Mouse (Mus musculus) lung, embryonic 15.5 days (tissue): ENCODE measurements around the gene Nav2. TPM values are rescaled to one million over a fixed set of nuclear protein-coding genes. Genes with fewer than 3 reads are reported as not detected.

Experiments used
- ATAC-seq: fragments of 200-750 bp; cut with Nextera tagmentation; 2 replicates; pipeline ENCODE4 v1.8.0; 2017; ENCODE audit warnings: moderate number of reproducible peaks, borderline replicate concordance; ENCODE audit not compliant: low FRiP score, low TSS enrichment; ENCODE audit errors: extremely low read depth
- H3K27ac ChIP-seq: fragments of 300-500 bp; sonication (generic); 2 replicates; pipeline ENCODE4 v1.5.1; 2015; ENCODE audit warnings: moderate library complexity, mild to moderate bottlenecking, inconsistent platforms
- H3K27me3 ChIP-seq: fragments of 300-500 bp; sonication (generic); 2 replicates; pipeline ENCODE4 v1.6.1; 2015; ENCODE audit warnings: inconsistent platforms
- H3K36me3 ChIP-seq: fragments of 300-500 bp; sonication (generic); 2 replicates; pipeline ENCODE4 v1.6.1; 2015; ENCODE audit warnings: inconsistent platforms
- H3K4me1 ChIP-seq: fragments of 300-500 bp; sonication (generic); 2 replicates; pipeline ENCODE4 v1.6.1; 2015; ENCODE audit warnings: inconsistent platforms
- H3K4me2 ChIP-seq: fragments of 300-500 bp; sonication (generic); 2 replicates; pipeline ENCODE4 v1.6.1; 2015; ENCODE audit warnings: inconsistent platforms, mild to moderate bottlenecking, moderate library complexity
- H3K4me3 ChIP-seq: fragments of 300-500 bp; sonication (generic); 2 replicates; pipeline ENCODE4 v1.5.1; 2015; ENCODE audit warnings: mild to moderate bottlenecking, inconsistent platforms
- H3K9ac ChIP-seq: fragments of 300-500 bp; sonication (generic); 2 replicates; pipeline ENCODE4 v1.6.1; 2015; ENCODE audit warnings: inconsistent platforms
- H3K9me3 ChIP-seq: fragments of 300-500 bp; sonication (generic); 2 replicates; pipeline ENCODE4 v1.6.1; 2016; ENCODE audit warnings: inconsistent platforms
- WGBS: fragments of 180-500 bp; shearing (Covaris S2); methylation state at CpG from one replicate; pipeline ENCODE4 v1.1.7; 2015; 5-methylcytosine and 5-hydroxymethylcytosine counted together
- polyA plus RNA-seq: library from polyadenylated mRNA; unstranded; fragments of >200 nt; fragmentation: Nextera tagmentation; extraction: Ambion mirVana; gene quantifications from 2 replicates; pipeline ENCODE4 v1.2.1, GENCODE M21; 2015

The Nav2 gene
- polyA plus RNA-seq, 1 experiment from 2014 or later: 27.6 TPM

DNA sequence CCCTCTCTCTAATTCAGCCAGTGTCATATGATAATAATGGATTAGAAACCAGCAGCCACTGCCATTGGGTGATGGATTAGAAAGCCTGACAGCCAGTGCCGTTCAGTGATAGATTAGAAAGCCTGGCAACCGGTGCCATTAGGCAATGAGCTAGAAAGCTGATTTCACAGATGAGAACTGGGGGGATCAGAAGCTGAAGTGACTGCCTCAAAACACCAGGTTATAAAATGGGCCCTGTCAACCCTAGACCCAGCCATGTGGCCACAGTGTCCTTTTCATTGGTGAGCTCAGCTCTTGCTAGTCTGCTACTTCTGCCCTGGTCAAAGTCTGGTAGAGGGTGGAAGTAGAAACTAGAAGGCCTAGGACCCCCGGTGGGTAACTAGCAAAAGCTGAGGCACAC lies 595.8 kb downstream of the Nav2 start:
- H3K9ac ChIP-seq: no peak overlapping the region
- WGBS: 16% methylated on average over 3 of the region's 3 CpGs
- no peak overlapping the region for H3K4me3 ChIP-seq
- H3K27ac ChIP-seq: no peak overlapping the region
- no peaks in the 10 kb centered on the region for H3K9me3 ChIP-seq
- no peak for ATAC-seq
- peaks cover 16% of the 10 kb centered on the region for H3K4me1 ChIP-seq
- H3K36me3 ChIP-seq: no peaks in the 10 kb centered on the region
- no peak overlapping the region for H3K4me2 ChIP-seq
- H3K27me3 ChIP-seq: no peaks in the 10 kb centered on the region

DNA sequence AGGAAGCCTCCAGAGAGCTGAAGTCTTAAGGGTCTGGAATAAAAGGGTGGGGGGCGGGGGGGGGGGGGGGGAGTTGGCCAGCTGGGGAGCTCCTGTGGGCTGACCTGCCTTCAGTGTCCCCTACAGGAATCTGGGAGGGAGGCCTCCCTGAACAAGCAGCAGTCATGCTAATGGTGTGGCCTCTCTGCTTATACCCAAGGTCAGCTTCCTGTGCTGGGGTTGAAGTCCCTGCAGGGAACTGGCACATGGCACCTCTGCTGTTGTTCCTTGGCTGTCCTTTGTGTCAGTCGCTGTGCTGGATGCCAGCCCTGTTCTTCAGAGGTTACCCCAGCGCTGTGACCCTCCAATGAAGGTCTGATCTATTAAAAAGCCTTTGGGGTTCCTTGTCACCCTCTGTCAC lies 596.5 kb downstream of the Nav2 start:
- 46% methylated on average over 2 of the region's 3 CpGs for WGBS
- Histone ChIP-seq H3K4me1 (peaks cover 16% of the 10 kb centered on the region), H3K36me3 (no peaks in the 10 kb centered on the region), H3K27ac (no peak overlapping the region), H3K4me3 (no peak overlapping the region), H3K27me3 (no peaks in the 10 kb centered on the region), H3K9me3 (no peaks in the 10 kb centered on the region), H3K9ac (no peak overlapping the region), H3K4me2 (no peak overlapping the region)
- no peak for ATAC-seq

DNA sequence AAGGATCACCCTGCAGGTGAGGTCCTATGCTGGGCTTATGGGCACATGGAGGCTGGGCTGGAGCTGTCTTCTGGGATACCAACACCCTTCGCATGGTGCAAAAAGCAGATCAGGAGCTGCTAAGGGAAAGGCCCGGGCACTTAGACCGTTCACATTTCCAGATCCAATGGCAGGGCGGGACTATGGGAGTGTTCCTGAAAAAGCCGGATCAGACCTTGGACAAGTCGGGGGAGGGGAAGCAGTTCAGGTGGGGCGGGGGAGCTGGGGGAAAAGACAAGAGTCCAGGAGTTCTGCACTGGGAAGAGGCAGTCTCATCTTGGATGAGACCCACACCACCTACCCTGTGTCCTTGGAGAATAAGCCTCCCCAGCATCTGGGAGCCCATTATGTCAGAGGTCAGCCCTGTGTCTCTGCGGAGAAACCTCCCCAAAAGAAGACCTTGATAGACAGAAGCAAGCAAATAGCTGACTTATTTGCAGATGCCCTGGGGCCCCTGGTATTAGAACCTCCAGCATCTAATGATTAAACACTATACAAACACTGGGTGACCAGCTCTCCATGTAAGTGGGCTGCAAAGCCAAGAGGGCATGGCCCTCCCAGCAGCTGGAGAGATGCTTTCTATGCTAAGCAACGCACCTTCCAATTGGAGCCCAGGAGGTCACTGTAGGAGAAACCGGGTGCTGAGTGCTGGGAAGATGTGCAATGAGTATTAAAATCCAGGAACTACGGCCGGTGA lies 597.7 kb downstream of the Nav2 start:
- no peak for ATAC-seq
- no peak overlapping the region for H3K27ac ChIP-seq
- H3K4me3 ChIP-seq: no peak overlapping the region
- no peaks in the 10 kb centered on the region for H3K9me3 ChIP-seq
- H3K4me1 ChIP-seq: peaks cover 16% of the 10 kb centered on the region
- WGBS: 57% methylated on average over 12 of the region's 12 CpGs
- H3K27me3 ChIP-seq: no peaks in the 10 kb centered on the region
- H3K36me3 ChIP-seq: no peaks in the 10 kb centered on the region
- no peak overlapping the region for H3K9ac ChIP-seq
- H3K4me2 ChIP-seq: no peak overlapping the region

DNA sequence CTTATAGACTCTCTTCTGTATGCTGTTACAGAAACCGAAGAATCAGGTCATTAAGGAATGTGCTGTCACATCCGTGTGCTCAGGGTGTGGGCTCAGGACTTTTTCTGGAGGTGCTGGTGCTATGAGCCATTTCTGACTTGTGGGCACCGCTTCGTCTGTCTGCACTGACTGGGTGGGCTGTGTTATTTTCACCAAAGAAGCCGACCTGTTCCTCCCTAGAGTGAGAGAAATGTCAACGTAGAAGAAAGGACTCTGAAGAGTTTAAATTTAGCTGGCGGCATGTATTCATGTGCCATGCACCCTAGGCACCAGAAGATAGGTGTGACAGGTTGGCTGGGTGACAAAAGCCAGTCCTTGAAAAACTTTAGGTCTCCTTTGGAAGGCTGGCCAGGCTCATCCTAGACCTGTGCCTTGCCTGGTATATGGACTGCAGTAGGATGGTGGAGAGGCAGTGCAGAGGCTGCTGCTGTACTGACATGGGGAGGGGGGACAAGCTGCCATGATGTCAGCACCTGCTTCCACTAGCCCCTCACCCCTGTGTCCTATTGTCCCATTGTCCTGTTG lies 599.5 kb downstream of the Nav2 start:
- no peak overlapping the region for H3K27ac ChIP-seq
- H3K4me2 ChIP-seq: no peak overlapping the region
- no peaks in the 10 kb centered on the region for H3K27me3 ChIP-seq
- no peaks in the 10 kb centered on the region for H3K9me3 ChIP-seq
- H3K4me1 ChIP-seq: peaks cover 16% of the 10 kb centered on the region
- 56% methylated on average over 7 of the region's 7 CpGs for WGBS
- no peaks in the 10 kb centered on the region for H3K36me3 ChIP-seq
- H3K4me3 ChIP-seq: no peak overlapping the region
- ATAC-seq: 0 out of 2 replicates have a peak, but pooled peaks have one; percentile 13
- H3K9ac ChIP-seq: no peak overlapping the region

DNA sequence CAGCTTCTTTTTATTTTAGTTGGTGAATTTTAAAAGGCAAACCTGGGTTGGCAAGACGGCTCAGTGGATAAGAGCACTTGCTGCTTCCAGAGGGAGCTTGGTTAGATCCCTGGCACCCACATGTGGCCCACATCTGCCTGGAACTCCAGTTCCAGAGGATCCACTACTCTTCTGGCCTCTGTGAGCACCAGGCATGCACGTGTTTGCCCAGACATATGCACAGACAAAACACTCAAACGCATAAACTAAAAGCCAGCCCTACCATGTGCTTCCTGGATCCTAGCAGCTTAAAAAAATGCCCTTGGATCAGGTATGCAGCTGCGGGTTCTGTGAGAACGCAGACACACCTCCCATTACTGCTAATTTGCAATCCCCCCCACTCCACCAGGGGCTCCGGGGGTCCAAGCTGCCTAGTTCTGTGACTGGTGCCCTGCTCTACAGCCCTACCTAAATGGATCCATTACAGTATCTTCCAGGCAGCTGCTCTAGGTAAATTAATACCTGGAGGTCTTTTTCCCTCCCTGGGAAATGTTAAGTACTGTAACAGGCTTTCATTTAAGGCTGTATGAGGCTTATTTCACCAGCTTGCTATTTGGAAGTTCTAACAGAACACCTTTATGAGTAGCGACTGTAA lies 603.4 kb downstream of the Nav2 start:
- H3K27ac ChIP-seq: no peak overlapping the region
- no peak overlapping the region for H3K4me2 ChIP-seq
- H3K36me3 ChIP-seq: no peaks in the 10 kb centered on the region
- no peak overlapping the region for H3K4me3 ChIP-seq
- 36% methylated on average over 7 of the region's 7 CpGs for WGBS
- no peak for ATAC-seq
- no peaks in the 10 kb centered on the region for H3K27me3 ChIP-seq
- H3K9me3 ChIP-seq: no peaks in the 10 kb centered on the region
- H3K4me1 ChIP-seq: 0 out of 2 replicates have a peak, but pooled peaks cover 8% of the 10 kb centered on the region
- no peak overlapping the region for H3K9ac ChIP-seq

DNA sequence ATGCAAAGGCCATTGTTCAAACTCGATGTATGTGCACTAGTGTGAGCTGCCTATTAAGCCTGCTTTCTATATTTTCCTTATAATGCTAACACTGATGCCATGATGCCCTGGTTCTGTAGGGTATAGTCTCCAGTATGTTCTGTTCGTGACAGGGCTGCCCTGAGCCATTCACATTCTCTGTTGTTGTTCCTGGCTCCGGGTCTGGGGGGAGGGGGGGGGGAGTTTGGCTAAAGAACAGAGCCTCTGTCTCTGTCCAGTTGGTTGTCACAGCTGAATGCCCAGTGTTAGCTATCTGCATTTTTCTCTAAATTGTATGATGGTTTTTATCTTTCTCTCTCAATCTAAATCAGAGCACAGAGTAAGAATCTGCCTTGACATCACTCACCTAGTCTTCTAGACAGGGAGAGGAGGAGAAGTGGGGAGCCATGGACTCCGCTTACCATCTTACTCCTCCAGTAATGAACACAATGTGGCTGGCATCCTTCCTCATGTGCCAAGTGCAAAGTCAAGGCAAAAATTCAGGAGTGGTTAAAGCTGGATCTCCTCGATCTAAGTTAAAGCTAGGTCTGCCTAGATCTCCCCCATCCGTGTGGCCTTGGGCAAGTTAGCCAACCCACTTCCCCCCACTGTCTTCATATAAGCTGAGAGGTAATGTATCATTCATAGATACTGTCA lies 605.4 kb downstream of the Nav2 start:
- no peak overlapping the region for H3K27ac ChIP-seq

DNA sequence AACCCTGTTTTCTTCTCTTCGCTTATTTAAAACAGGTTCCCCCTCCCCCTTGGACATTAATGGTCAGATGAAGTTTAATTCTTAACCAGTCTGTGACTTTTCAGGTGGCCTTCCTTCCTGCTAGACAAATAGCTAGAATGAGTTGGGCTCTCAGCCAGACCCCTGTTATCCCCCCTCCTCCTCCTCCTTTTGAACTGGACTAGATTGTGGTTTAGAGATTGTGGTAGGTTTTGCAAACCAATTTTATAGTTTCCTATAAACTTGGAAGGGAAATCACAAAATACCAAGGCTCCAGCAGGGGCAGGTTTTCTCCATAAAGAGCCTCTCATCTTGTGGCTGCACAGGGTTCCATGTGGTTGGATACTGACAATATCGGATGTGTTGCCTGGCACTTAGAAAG lies 606.5 kb downstream of the Nav2 start:
- no peak overlapping the region for H3K4me2 ChIP-seq
- ATAC-seq: no peak
- no peak overlapping the region for H3K4me3 ChIP-seq
- H3K27me3 ChIP-seq: no peaks in the 10 kb centered on the region
- H3K4me1 ChIP-seq: peaks cover 4% of the 10 kb centered on the region; the same call in 1 of the 2 replicates
- H3K36me3 ChIP-seq: no peaks in the 10 kb centered on the region
- 0 out of 2 replicates have a peak overlapping the region, but pooled peaks have one; percentile 5 for H3K27ac ChIP-seq
- WGBS: 67% methylated on average over 2 of the region's 2 CpGs
- no peak overlapping the region for H3K9ac ChIP-seq
- H3K9me3 ChIP-seq: no peaks in the 10 kb centered on the region

More for the DNA sequence above, 605.4 kb downstream of the Nav2 start:
- WGBS: 72% methylated on average over 6 of the region's 6 CpGs
- Histone ChIP-seq H3K9ac (no peak overlapping the region), H3K27me3 (no peaks in the 10 kb centered on the region), H3K4me1 (0 out of 2 replicates have a peak, but pooled peaks cover 4% of the 10 kb centered on the region), H3K9me3 (no peaks in the 10 kb centered on the region), H3K36me3 (no peaks in the 10 kb centered on the region), H3K4me3 (no peak overlapping the region), H3K4me2 (no peak overlapping the region)
- no peak for ATAC-seq

DNA sequence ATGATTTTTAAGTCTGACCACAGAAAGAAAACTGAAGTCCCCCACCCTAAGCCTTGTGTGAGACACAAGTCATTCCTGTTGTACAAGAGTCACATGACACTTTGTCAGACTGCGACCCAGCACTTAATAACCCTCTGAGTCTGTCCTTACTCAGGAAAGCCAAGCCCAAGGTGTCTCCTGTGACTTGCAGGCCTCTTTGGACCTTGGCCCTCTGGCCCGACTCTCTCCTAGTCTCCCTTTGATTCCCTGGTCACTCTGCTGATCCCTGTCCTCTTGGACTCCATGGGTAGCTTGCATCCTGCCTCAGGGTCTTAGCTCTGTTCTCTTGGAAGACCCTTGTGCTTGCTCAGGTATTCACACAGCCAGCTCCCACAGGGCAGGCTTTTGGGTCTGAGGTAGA lies 612.0 kb downstream of the Nav2 start:
- ATAC-seq: no peak
- Histone ChIP-seq H3K9ac (no peak overlapping the region), H3K36me3 (no peaks in the 10 kb centered on the region), H3K4me1 (peaks cover 56% of the 10 kb centered on the region), H3K4me3 (no peak overlapping the region), H3K4me2 (no peak overlapping the region), H3K27me3 (no peaks in the 10 kb centered on the region), H3K9me3 (no peaks in the 10 kb centered on the region), H3K27ac (no peak overlapping the region)
- WGBS: 39% methylated on average over 2 of the region's 2 CpGs

DNA sequence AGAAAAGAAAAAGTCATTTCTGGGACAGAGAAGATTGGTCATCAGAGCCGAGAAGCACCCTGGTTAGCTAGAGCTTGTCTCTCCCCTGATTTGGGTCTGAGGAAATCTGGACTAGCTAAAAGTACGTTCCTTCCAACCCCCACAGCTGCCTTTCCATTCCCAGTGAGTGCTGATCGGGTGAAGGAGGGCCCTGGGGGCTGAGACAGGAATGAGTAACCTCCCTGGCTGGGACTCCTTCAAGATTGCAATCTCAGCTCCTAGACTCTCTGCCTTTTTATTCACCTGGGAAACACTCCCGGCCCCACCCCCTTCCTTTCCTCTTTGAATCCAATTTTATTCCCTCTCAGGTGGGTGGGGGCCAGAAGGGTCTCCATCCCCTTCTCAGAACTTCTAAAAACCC lies 612.8 kb downstream of the Nav2 start:
- WGBS: 20% methylated on average over 4 of the region's 4 CpGs
- Histone ChIP-seq H3K4me1 (peaks cover 60% of the 10 kb centered on the region), H3K4me3 (no peak overlapping the region), H3K9me3 (no peaks in the 10 kb centered on the region), H3K27me3 (no peaks in the 10 kb centered on the region), H3K9ac (no peak overlapping the region), H3K36me3 (no peaks in the 10 kb centered on the region), H3K27ac (peak overlapping the region; percentile 80), H3K4me2 (peak overlapping the region; percentile 62; the same call in 1 of the 2 replicates)
- no peak for ATAC-seq

DNA sequence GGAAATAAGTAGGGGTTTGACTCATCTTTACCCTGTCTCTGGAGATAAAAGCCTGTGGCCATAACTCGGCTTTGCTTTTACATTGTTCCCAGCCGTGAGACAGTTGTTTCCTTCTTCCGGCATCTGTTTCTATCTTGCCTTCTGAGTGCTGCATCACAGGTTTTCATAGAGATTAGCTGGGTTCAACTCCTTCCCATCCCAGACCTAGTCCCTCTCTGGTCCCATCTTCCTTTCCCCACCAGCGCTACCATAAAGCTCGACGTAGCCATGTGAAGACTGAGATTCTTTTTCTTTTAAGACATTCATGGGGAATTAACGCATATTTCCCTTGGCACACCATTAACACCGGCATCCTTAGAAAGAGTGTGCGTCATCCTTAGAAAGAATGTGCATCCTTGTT lies 613.5 kb downstream of the Nav2 start:
- no peaks in the 10 kb centered on the region for H3K27me3 ChIP-seq
- H3K27ac ChIP-seq: peak overlapping the region; percentile 80
- H3K9ac ChIP-seq: no peak overlapping the region
- no peaks in the 10 kb centered on the region for H3K36me3 ChIP-seq
- peak overlapping the region; percentile 42 for H3K4me3 ChIP-seq
- peak overlapping the region; percentile 62 for H3K4me2 ChIP-seq
- peaks cover 66% of the 10 kb centered on the region for H3K4me1 ChIP-seq
- 3% methylated on average over 9 of the region's 9 CpGs for WGBS
- no peaks in the 10 kb centered on the region for H3K9me3 ChIP-seq
- ATAC-seq: peak; percentile 12; the same call in 1 of the 2 replicates

DNA sequence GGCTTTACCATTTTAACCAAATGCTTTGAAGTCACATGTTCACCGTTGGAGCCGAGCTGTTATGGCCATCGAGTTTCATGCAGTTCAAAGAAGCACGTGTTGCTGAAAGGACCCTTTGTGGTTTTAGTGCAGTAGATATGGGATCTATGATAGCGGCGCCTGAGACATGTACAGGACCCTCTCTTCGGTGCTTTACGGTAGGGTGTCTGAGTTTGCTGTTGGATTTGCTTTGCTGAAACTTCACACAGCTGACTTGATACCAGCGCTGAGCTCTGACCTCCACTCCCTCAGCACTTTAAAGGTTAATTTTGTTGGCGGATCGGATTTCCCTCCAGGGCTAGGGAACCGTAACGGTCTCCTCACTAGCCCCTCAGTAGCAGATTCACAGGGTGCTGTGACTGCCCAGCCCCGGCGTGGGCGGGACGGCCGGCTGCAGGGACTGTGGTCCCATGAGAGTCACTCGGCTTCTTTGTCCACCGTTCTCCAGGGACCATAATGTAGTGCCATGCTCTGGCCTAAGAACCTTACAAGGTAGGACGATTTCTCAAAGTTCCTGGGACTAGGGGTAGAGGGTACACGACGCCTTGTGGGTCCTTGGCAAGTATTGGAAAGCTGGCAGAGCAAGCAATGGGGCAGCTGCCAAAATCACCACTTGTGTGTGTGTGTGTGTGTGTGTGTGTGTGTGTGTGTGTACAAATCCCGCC lies 614.0 kb downstream of the Nav2 start:
- Histone ChIP-seq H3K27ac (peak overlapping the region; percentile 80), H3K4me2 (peak overlapping the region; percentile 62), H3K9me3 (no peaks in the 10 kb centered on the region), H3K9ac (peak overlapping the region; percentile 39), H3K4me1 (peaks cover 71% of the 10 kb centered on the region), H3K36me3 (no peaks in the 10 kb centered on the region), H3K27me3 (no peaks in the 10 kb centered on the region), H3K4me3 (peak overlapping the region; percentile 42)
- peak; percentile 81 for ATAC-seq
- WGBS: 1% methylated on average over 24 of the region's 24 CpGs
